Mouse (Mus musculus): Measurements from ENCODE around the gene Pgbd5. TPM values are rescaled to one million over a fixed set of nuclear protein-coding genes. Genes with fewer than 3 reads are reported as not detected.

Gene Pgbd5
- polyA plus RNA-seq, 1 experiment, result 20.0 TPM

- Histone ChIP-seq H3K4me3 (ENCODE audit: control insufficient read depth, low read depth, low read length) (no peak overlapping the region), H3K27ac (ENCODE audit: control insufficient read depth, insufficient read depth, low read depth, low read length) (no peak overlapping the region), H3K36me3 (ENCODE audit: control insufficient read depth, insufficient read depth, low read length) (no peaks in the 10 kb centered on the region), H3K27me3 (ENCODE audit: control insufficient read depth, insufficient read depth, low read length) (no peaks in the 10 kb centered on the region), H3K4me1 (ENCODE audit: control insufficient read depth, insufficient read depth, low read length) (peaks cover 4% of the 10 kb centered on the region)
- TF ChIP-seq POLR2A (IDR thresholded peaks at IDR 0.05; ENCODE audit: control insufficient read depth, low read depth, low read length), result no peak
- no peak for TF ChIP-seq CTCF (IDR thresholded peaks at IDR 0.05; ENCODE audit: control insufficient read depth, insufficient read depth, insufficient replicate concordance, low read depth, low read length)
Observed at GRCm38 (mm10) chr8:124393013-124393412, 46.4 kb downstream of the Pgbd5 start.

- no peak for TF ChIP-seq CTCF (IDR thresholded peaks at IDR 0.05; ENCODE audit: control insufficient read depth, insufficient read depth, insufficient replicate concordance, low read depth, low read length)
- TF ChIP-seq POLR2A (IDR thresholded peaks at IDR 0.05; ENCODE audit: control insufficient read depth, low read depth, low read length), result no peak
- peaks cover 4% of the 10 kb centered on the region for H3K4me1 ChIP-seq (ENCODE audit: control insufficient read depth, insufficient read depth, low read length)
Observed at GRCm38 (mm10) chr8:124392271-124393012, 47.0 kb downstream of the Pgbd5 start.

GRCm38 (mm10) chr8:124391191-124391590 is 48.3 kb downstream of the Pgbd5 start:
- Histone ChIP-seq H3K4me1 (ENCODE audit: control insufficient read depth, insufficient read depth, low read length) (peaks cover under 1% of the 10 kb centered on the region; the same call in 1 of the 2 replicates), H3K27ac (ENCODE audit: control insufficient read depth, insufficient read depth, low read depth, low read length) (no peak overlapping the region), H3K36me3 (ENCODE audit: control insufficient read depth, insufficient read depth, low read length) (no peaks in the 10 kb centered on the region), H3K4me3 (ENCODE audit: control insufficient read depth, low read depth, low read length) (no peak overlapping the region), H3K27me3 (ENCODE audit: control insufficient read depth, insufficient read depth, low read length) (no peaks in the 10 kb centered on the region)
- TF ChIP-seq CTCF (IDR thresholded peaks at IDR 0.05; ENCODE audit: control insufficient read depth, insufficient read depth, insufficient replicate concordance, low read depth, low read length) (no peak), POLR2A (IDR thresholded peaks at IDR 0.05; ENCODE audit: control insufficient read depth, low read depth, low read length) (no peak)

More at GRCm38 (mm10) chr8:124392271-124393012, 47.0 kb downstream of the Pgbd5 start:
- Histone ChIP-seq H3K36me3 (ENCODE audit: control insufficient read depth, insufficient read depth, low read length) (no peaks in the 10 kb centered on the region), H3K4me3 (ENCODE audit: control insufficient read depth, low read depth, low read length) (no peak overlapping the region), H3K27ac (ENCODE audit: control insufficient read depth, insufficient read depth, low read depth, low read length) (no peak overlapping the region), H3K27me3 (ENCODE audit: control insufficient read depth, insufficient read depth, low read length) (no peaks in the 10 kb centered on the region)

GRCm38 (mm10) chr8:124389495-124389894 is 50.0 kb downstream of the Pgbd5 start:
- Histone ChIP-seq H3K36me3 (ENCODE audit: control insufficient read depth, insufficient read depth, low read length) (no peaks in the 10 kb centered on the region), H3K27me3 (ENCODE audit: control insufficient read depth, insufficient read depth, low read length) (no peaks in the 10 kb centered on the region), H3K27ac (ENCODE audit: control insufficient read depth, insufficient read depth, low read depth, low read length) (no peak overlapping the region), H3K4me1 (ENCODE audit: control insufficient read depth, insufficient read depth, low read length) (no peaks in the 10 kb centered on the region; the same call in 1 of the 2 replicates), H3K4me3 (ENCODE audit: control insufficient read depth, low read depth, low read length) (no peak overlapping the region)
- no peak for TF ChIP-seq POLR2A (IDR thresholded peaks at IDR 0.05; ENCODE audit: control insufficient read depth, low read depth, low read length)

GRCm38 (mm10) chr8:124386225-124386899 is 53.1 kb downstream of the Pgbd5 start:
- no peaks in the 10 kb centered on the region for H3K36me3 ChIP-seq (ENCODE audit: control insufficient read depth, insufficient read depth, low read length)
- H3K27me3 ChIP-seq (ENCODE audit: control insufficient read depth, insufficient read depth, low read length), result no peaks in the 10 kb centered on the region
- TF ChIP-seq CTCF (IDR thresholded peaks at IDR 0.05; ENCODE audit: control insufficient read depth, insufficient read depth, insufficient replicate concordance, low read depth, low read length) (no peak), POLR2A (IDR thresholded peaks at IDR 0.05; ENCODE audit: control insufficient read depth, low read depth, low read length) (no peak)
- no peak overlapping the region for H3K4me3 ChIP-seq (ENCODE audit: control insufficient read depth, low read depth, low read length)
- H3K27ac ChIP-seq (ENCODE audit: control insufficient read depth, insufficient read depth, low read depth, low read length), result no peak overlapping the region
- no peaks in the 10 kb centered on the region; the same call in 1 of the 2 replicates for H3K4me1 ChIP-seq (ENCODE audit: control insufficient read depth, insufficient read depth, low read length)

- H3K36me3 ChIP-seq (ENCODE audit: control insufficient read depth, insufficient read depth, low read length), result no peaks in the 10 kb centered on the region
- H3K4me3 ChIP-seq (ENCODE audit: control insufficient read depth, low read depth, low read length), result no peak overlapping the region
- TF ChIP-seq POLR2A (IDR thresholded peaks at IDR 0.05; ENCODE audit: control insufficient read depth, low read depth, low read length), result no peak
- no peak for TF ChIP-seq CTCF (IDR thresholded peaks at IDR 0.05; ENCODE audit: control insufficient read depth, insufficient read depth, insufficient replicate concordance, low read depth, low read length)
- H3K27ac ChIP-seq (ENCODE audit: control insufficient read depth, insufficient read depth, low read depth, low read length), result no peak overlapping the region
- H3K27me3 ChIP-seq (ENCODE audit: control insufficient read depth, insufficient read depth, low read length), result no peaks in the 10 kb centered on the region
- H3K4me1 ChIP-seq (ENCODE audit: control insufficient read depth, insufficient read depth, low read length), result no peaks in the 10 kb centered on the region; the same call in 1 of the 2 replicates
Observed at GRCm38 (mm10) chr8:124384336-124384735, 55.1 kb downstream of the Pgbd5 start.

- Histone ChIP-seq H3K4me3 (ENCODE audit: control insufficient read depth, low read depth, low read length) (no peak overlapping the region), H3K27ac (ENCODE audit: control insufficient read depth, insufficient read depth, low read depth, low read length) (no peak overlapping the region), H3K27me3 (ENCODE audit: control insufficient read depth, insufficient read depth, low read length) (no peaks in the 10 kb centered on the region), H3K36me3 (ENCODE audit: control insufficient read depth, insufficient read depth, low read length) (no peaks in the 10 kb centered on the region), H3K4me1 (ENCODE audit: control insufficient read depth, insufficient read depth, low read length) (no peaks in the 10 kb centered on the region; the same call in 1 of the 2 replicates)
- TF ChIP-seq POLR2A (IDR thresholded peaks at IDR 0.05; ENCODE audit: control insufficient read depth, low read depth, low read length) (no peak), CTCF (IDR thresholded peaks at IDR 0.05; ENCODE audit: control insufficient read depth, insufficient read depth, insufficient replicate concordance, low read depth, low read length) (no peak)
Observed at GRCm38 (mm10) chr8:124382235-124382634, 57.2 kb downstream of the Pgbd5 start.
